In the genomic region with DNA sequence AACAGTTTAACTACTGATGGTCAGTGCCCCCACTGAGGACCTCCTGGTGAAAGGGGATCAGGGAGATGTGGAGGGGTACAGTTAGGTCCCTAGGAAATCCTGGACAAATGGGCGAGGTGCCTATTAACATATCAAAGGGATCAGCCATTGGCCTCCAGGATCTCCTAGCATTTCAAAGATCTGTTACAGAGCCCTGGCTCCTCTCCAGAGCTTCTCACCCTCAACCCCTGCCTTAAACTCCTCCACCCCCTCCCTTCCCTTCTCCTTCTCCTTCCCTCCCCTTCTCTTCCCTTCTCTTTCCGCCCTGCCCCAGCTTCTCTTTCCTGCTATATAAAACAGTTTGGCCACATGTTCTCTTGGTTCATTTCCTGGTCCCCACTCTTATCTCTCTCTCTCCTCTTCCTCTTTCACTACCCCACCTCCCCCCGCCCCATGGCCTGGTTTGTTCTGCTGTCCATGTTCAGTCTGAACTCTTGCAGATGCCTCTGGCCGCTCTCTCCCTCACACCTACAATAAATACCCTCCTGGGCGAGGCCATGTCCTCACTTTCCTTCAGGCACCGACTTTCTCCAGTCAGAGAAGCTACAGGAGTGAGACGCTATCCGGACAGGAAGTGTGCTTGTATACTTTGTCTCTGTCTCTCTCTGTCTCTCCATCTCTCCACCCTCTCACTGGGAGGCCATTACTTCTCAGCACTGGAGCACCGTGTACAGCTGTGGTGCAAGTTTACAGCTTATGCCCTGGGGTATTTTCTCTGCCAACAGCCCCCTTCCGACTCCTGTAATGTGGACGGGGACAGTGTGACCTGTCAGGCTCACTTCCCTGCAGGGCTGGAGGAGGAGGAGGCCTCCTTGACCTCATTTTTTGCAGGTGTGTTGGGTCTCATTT, we compare ENCODE assay signal across 15 mouse cellular contexts.
A peak's percentile ranks its signal among the peaks of the same experiment; 100 is the strongest.
DNase-seq lines count a peak whose midpoint lies in the region; ATAC-seq and TF ChIP-seq lines count a peak whose summit lies in the region.
"Had no signal": no experiment of that assay in that cellular context is flagged by ENCODE, and none has a peak within 500 bp of the region (broad histone marks: within the 10 kb centered on the region; RNA-seq: fewer than 3 reads in every experiment).

No protein-coding gene starts in this region.

- no peak for TF ChIP-seq CTCF in kidney, postnatal 0 days (IDR thresholded peaks at IDR 0.05; ENCODE audit: low read depth)
- no peak for TF ChIP-seq CTCF in thymus, adult 2 months (IDR thresholded peaks at IDR 0.05; ENCODE audit: borderline replicate concordance, control insufficient read depth, extremely low read depth, insufficient read depth, low read length, poor library complexity)

- no peak overlapping the region for H3K4me2 ChIP-seq in heart, embryonic 11.5 days
- no peak overlapping the region for H3K4me2 ChIP-seq in kidney, postnatal 0 days (ENCODE audit: low read length)
- H3K4me2 ChIP-seq: limb, embryonic 15.5 days had no signal

- WGBS in heart, embryonic 11.5 days (ENCODE audit: insufficient replicate concordance) = 32% methylated on average over 11 of the region's 11 CpGs
- 32% methylated on average over 11 of the region's 11 CpGs for WGBS in kidney, postnatal 0 days
- WGBS in thymus, adult 2 months = 53% methylated on average over 11 of the region's 11 CpGs

- no peak overlapping the region for H3K9ac ChIP-seq in heart, embryonic 11.5 days (ENCODE audit: low read depth, low read length)
- H3K9ac ChIP-seq in kidney, postnatal 0 days (ENCODE audit: low read depth, low read length) = no peak overlapping the region
- H3K9ac ChIP-seq: limb, embryonic 15.5 days had no signal

- TF ChIP-seq POLR2A in thymus, adult 2 months (IDR thresholded peaks at IDR 0.05; ENCODE audit: control insufficient read depth, extremely low read depth, insufficient read depth, low read length, poor library complexity) = no peak

- no peaks in the 10 kb centered on the region for H3K27me3 ChIP-seq in heart, embryonic 11.5 days (ENCODE audit: control insufficient read depth, insufficient read depth, low read length)
- no peaks in the 10 kb centered on the region for H3K27me3 ChIP-seq in kidney, postnatal 0 days (ENCODE audit: insufficient read depth, low read length)
- no peaks in the 10 kb centered on the region for H3K27me3 ChIP-seq in thymus, adult 2 months (ENCODE audit: control insufficient read depth, insufficient read depth, low read length)
- H3K27me3 ChIP-seq: limb, embryonic 15.5 days; Patski had no signal

- no peaks in the 10 kb centered on the region for H3K9me3 ChIP-seq in heart, embryonic 11.5 days (replicated peaks; ENCODE audit: control insufficient read depth, low read length)
- no peaks in the 10 kb centered on the region for H3K9me3 ChIP-seq in kidney, postnatal 0 days (replicated peaks; ENCODE audit: low read length)
- H3K9me3 ChIP-seq: limb, embryonic 15.5 days had no signal

- peaks cover 4% of the 10 kb centered on the region; the same call in 1 of the 2 replicates for H3K4me1 ChIP-seq in heart, embryonic 11.5 days (ENCODE audit: control insufficient read depth, insufficient read depth, low read length)
- H3K4me1 ChIP-seq in kidney, postnatal 0 days (replicated peaks; ENCODE audit: insufficient read depth, low read length) = peaks cover 7% of the 10 kb centered on the region; the same call in 1 of the 2 replicates
- H3K4me1 ChIP-seq in thymus, adult 2 months (replicated peaks; ENCODE audit: control insufficient read depth, insufficient read depth, low read length) = peaks cover 35% of the 10 kb centered on the region

- H3K27ac ChIP-seq in heart, embryonic 11.5 days (ENCODE audit: low read depth, low read length) = no peak overlapping the region
- no peak overlapping the region for H3K27ac ChIP-seq in kidney, postnatal 0 days
- H3K27ac ChIP-seq in thymus, adult 2 months (ENCODE audit: control insufficient read depth, insufficient read depth, low read length) = peak overlapping the region; percentile 99
- H3K27ac ChIP-seq: limb, embryonic 15.5 days had no signal

- no peak for DNase-seq in heart, postnatal 36 days
- DNase-seq in kidney, postnatal 0 days (ENCODE audit: low spot score) = peak; percentile 20
- DNase-seq in kidney, adult 9 months = no peak
- DNase-seq in R1 (ENCODE audit: low read depth, low spot score) = peak; percentile 76
- peak; percentile 43 for DNase-seq in thymus, adult 2 months
- no peak for DNase-seq in retina, embryonic 14.5 days (ENCODE audit: low spot score)
- DNase-seq: adrenal gland, adult 8-10 months; B cell, adult 2 months; cerebellum, postnatal 36 days; kidney, adult 18-20 months; lung, postnatal 10 days had no signal

- intact Hi-C loops in heart, postnatal 36 days (cut with DNase I) = no loop called here

- H3K4me3 ChIP-seq in heart, embryonic 11.5 days (ENCODE audit: low read depth, low read length) = no peak overlapping the region
- no peak overlapping the region for H3K4me3 ChIP-seq in kidney, postnatal 0 days (replicated peaks; ENCODE audit: low read depth, low read length)
- H3K4me3 ChIP-seq in thymus, adult 2 months (ENCODE audit: control insufficient read depth, insufficient read depth, low read length) = 0 out of 2 replicates have a peak overlapping the region, but pooled peaks have one; percentile 14
- H3K4me3 ChIP-seq: limb, embryonic 15.5 days had no signal

- peak; percentile 41; the same call in 1 of the 2 replicates for ATAC-seq in heart, embryonic 11.5 days (replicated peaks; ENCODE audit: insufficient number of reproducible peaks, low FRiP score, low TSS enrichment)
- no peak for ATAC-seq in kidney, postnatal 0 days (replicated peaks; ENCODE audit: low FRiP score, low read depth)
- no peak for ATAC-seq in erythroid progenitor cell, adult 5-6 weeks (replicated peaks; ENCODE audit: low FRiP score, poor library complexity, severe bottlenecking)
- ATAC-seq: Patski had no signal

- H3K36me3 ChIP-seq in heart, embryonic 11.5 days (ENCODE audit: control insufficient read depth, insufficient read depth, low read length) = no peaks in the 10 kb centered on the region
- no peaks in the 10 kb centered on the region for H3K36me3 ChIP-seq in kidney, postnatal 0 days (ENCODE audit: insufficient read depth, low read length)
- H3K36me3 ChIP-seq in thymus, adult 2 months (ENCODE audit: control insufficient read depth, insufficient read depth, low read length) = no peaks in the 10 kb centered on the region
- H3K36me3 ChIP-seq: limb, embryonic 15.5 days had no signal

Comparison
In these comparisons a context has a peak if more than half of its experiments do, and no peak if none do; other contexts are left out.
1. DNase-seq: peak in kidney, postnatal 0 days (single experiment), R1 (single experiment) and thymus, adult 2 months (single experiment); none in heart, postnatal 36 days (0 of 2), kidney, adult 9 months (single experiment) and retina, embryonic 14.5 days (single experiment).